Mouse (Mus musculus) left cerebral cortex, postnatal 25 days (tissue): ENCODE data around the gene Pla2g4b. TPM values are rescaled to one million over a fixed set of nuclear protein-coding genes. Genes with fewer than 3 reads are reported as not detected.

Source experiments
- microRNA-seq, 2 experiments: library from miRNA; unstranded; fragments of <30 nt; microRNA quantifications; one replicate each; pipeline ENCODE4 v1.2.0; 2022
- total RNA-seq, 2 experiments: library from RNA; stranded (reverse); gene quantifications; 2 replicates each; pipeline ENCODE4 v1.2.3; 2021

Pla2g4b gene
- total RNA-seq, 2 experiments from 2014 or later = 2.1 to 3.0 TPM

Small RNAs within 50 kb of the gene (microRNA-seq; reads per million reads assigned to microRNA genes)
- 0.34 to 0.50 reads per million in 2 experiments for gene Mir7665

Other genes starting within 250 kb of the Pla2g4b start
- 10 to 100 TPM; 17.7 to 20.2 TPM for gene Rpap1, start 245.9 kb upstream of the Pla2g4b start, total RNA-seq
- 100 to 1,000 TPM; 177 to 182 TPM for gene Tyro3, start 235.7 kb upstream of the Pla2g4b start, total RNA-seq
- 10 to 100 TPM; 62.2 to 67.9 TPM for gene Mga, start 136.2 kb upstream of the Pla2g4b start, total RNA-seq
- 10 to 100 TPM; 52.2 to 52.7 TPM for gene Mapkbp1, start 60.7 kb upstream of the Pla2g4b start, total RNA-seq
- 1 to 10 TPM; 3.5 to 4.3 TPM for gene Jmjd7, start 5.9 kb upstream of the Pla2g4b start, total RNA-seq
- gene Gm28042, start 5.9 kb upstream of the Pla2g4b start, total RNA-seq = 1 to 10 TPM in 1 of 2 experiments, under 1 TPM in 1; 0.78 to 1.9 TPM
- 10 to 100 TPM; 13.2 to 18.8 TPM for gene Ehd4, start 121.2 kb downstream of the Pla2g4b start, total RNA-seq
- gene Pla2g4e, start 211.9 kb downstream of the Pla2g4b start, total RNA-seq = 10 to 100 TPM; 18.9 to 21.8 TPM